Mouse (Mus musculus) erythroblast, embryonic 14.5 days (primary cell): ENCODE results near the gene Car6.

Experiments
- GATA1 ChIP-seq: IDR thresholded peaks from 2 replicates; pipeline ENCODE4 v1.6.1; 2012; ENCODE audit warnings: low read length, inconsistent platforms, mixed read lengths
- TAL1 ChIP-seq: IDR thresholded peaks from 3 replicates; pipeline ENCODE4 v1.6.1; 2012; ENCODE audit warnings: low read length, inconsistent platforms, mixed read lengths

- TF ChIP-seq GATA1 (no peak), TAL1 (no peak)
These were observed 44.7 kb upstream of the Car6 start for GRCm38 (mm10) chr4:150245876-150246275.
